ENCODE assay signal across 13 mouse cellular contexts in the genomic region with DNA sequence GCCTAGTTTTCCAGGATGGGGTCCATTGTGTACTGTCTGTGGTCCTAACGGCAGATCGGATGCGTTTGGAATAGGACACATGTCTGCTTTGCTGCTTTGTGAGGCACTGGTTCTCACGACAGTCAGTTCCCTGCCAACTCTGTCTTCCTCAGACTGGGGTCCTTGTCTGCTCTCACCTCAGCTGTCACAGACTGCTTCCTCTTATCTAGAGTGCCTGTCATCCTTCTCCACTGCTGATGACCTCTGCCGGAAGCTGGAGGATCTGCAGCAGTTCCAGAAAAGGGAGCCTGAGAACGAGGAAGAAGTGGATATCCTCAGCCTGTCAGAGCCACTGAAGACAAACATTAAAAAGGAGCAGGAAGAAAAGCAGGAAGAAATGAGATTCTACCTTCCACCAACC. TPM values are rescaled to one million over a fixed set of nuclear protein-coding genes. Genes with fewer than 3 reads are reported as not detected.
A peak's percentile ranks its signal among the peaks of the same experiment; 100 is the strongest.
DNase-seq lines count a peak whose midpoint lies in the region; ATAC-seq and TF ChIP-seq lines count a peak whose summit lies in the region.
"Had no signal": no experiment of that assay in that cellular context is flagged by ENCODE, and none has a peak within 500 bp of the region (broad histone marks: within the 10 kb centered on the region; RNA-seq: fewer than 3 reads in every experiment).

No protein-coding gene starts in this region.

- TF ChIP-seq CTCF in forebrain, postnatal 0 days (IDR thresholded peaks at IDR 0.05; ENCODE audit: low read depth), result peak; percentile 25; the same call in 1 of the 2 replicates

- no peaks in the 10 kb centered on the region for H3K9me3 ChIP-seq in forebrain, postnatal 0 days (ENCODE audit: low read length)
- no peaks in the 10 kb centered on the region for H3K9me3 ChIP-seq in forebrain, embryonic 11.5 days (ENCODE audit: control insufficient read depth, low read length)
- H3K9me3 ChIP-seq in liver, embryonic 11.5 days (ENCODE audit: control insufficient read depth, low read length), result no peaks in the 10 kb centered on the region
- H3K9me3 ChIP-seq in forebrain, embryonic 16.5 days (ENCODE audit: control insufficient read depth, low read length), result no peaks in the 10 kb centered on the region
- H3K9me3 ChIP-seq in embryonic facial prominence, embryonic 10.5 days, result no peaks in the 10 kb centered on the region
- H3K9me3 ChIP-seq: neural tube, embryonic 12.5 days had no signal

- peaks cover 64% of the 10 kb centered on the region for H3K36me3 ChIP-seq in forebrain, postnatal 0 days (ENCODE audit: insufficient read depth)
- peaks cover 25% of the 10 kb centered on the region for H3K36me3 ChIP-seq in forebrain, embryonic 11.5 days (ENCODE audit: control insufficient read depth, insufficient read depth, low read length)
- H3K36me3 ChIP-seq in liver, embryonic 11.5 days (ENCODE audit: control insufficient read depth, insufficient read depth, low read length), result peaks cover 34% of the 10 kb centered on the region
- peaks cover 41% of the 10 kb centered on the region for H3K36me3 ChIP-seq in forebrain, embryonic 16.5 days (ENCODE audit: control insufficient read depth, insufficient read depth)
- peaks cover 94% of the 10 kb centered on the region for H3K36me3 ChIP-seq in embryonic facial prominence, embryonic 10.5 days (replicated peaks)

- H3K4me1 ChIP-seq in forebrain, postnatal 0 days (ENCODE audit: insufficient read depth), result no peaks in the 10 kb centered on the region
- no peaks in the 10 kb centered on the region for H3K4me1 ChIP-seq in forebrain, embryonic 11.5 days (replicated peaks; ENCODE audit: control insufficient read depth, insufficient read depth, low read length)
- H3K4me1 ChIP-seq in liver, embryonic 11.5 days (replicated peaks; ENCODE audit: control insufficient read depth, insufficient read depth, low read length), result no peaks in the 10 kb centered on the region
- no peaks in the 10 kb centered on the region for H3K4me1 ChIP-seq in forebrain, embryonic 16.5 days (replicated peaks; ENCODE audit: control insufficient read depth, insufficient read depth, low read length)
- H3K4me1 ChIP-seq in embryonic facial prominence, embryonic 10.5 days, result no peaks in the 10 kb centered on the region
- H3K4me1 ChIP-seq: neural tube, embryonic 12.5 days had no signal

- intact Hi-C loops in heart, postnatal 10 days (cut with DNase I), result no loop called here

- H3K9ac ChIP-seq in forebrain, postnatal 0 days, result no peak overlapping the region
- no peak overlapping the region for H3K9ac ChIP-seq in forebrain, embryonic 11.5 days (ENCODE audit: low read length)
- H3K9ac ChIP-seq in liver, embryonic 11.5 days (ENCODE audit: low read depth, low read length), result no peak overlapping the region
- H3K9ac ChIP-seq in forebrain, embryonic 16.5 days (replicated peaks; ENCODE audit: low read depth, low read length), result no peak overlapping the region
- H3K9ac ChIP-seq: neural tube, embryonic 12.5 days had no signal

- 85% methylated on average over 6 of the region's 6 CpGs for WGBS in forebrain, postnatal 0 days
- 80% methylated on average over 6 of the region's 6 CpGs for WGBS in forebrain, embryonic 11.5 days
- WGBS in liver, embryonic 11.5 days, result 49% methylated on average over 6 of the region's 6 CpGs
- 93% methylated on average over 6 of the region's 6 CpGs for WGBS in forebrain, embryonic 16.5 days
- 87% methylated on average over 6 of the region's 6 CpGs for WGBS in embryonic facial prominence, embryonic 10.5 days

- DNase-seq in forebrain, postnatal 0 days, result no peak
- DNase-seq in forebrain, embryonic 11.5 days (ENCODE audit: low spot score), result no peak
- DNase-seq in liver, result peak; percentile 11
- DNase-seq in liver, embryonic 11.5 days (ENCODE audit: low spot score), result no peak
- peak; percentile 35 to 36 for DNase-seq in heart, postnatal 10 days
- DNase-seq in embryonic facial prominence, embryonic 10.5 days (ENCODE audit: low spot score), result no peak
- DNase-seq: cerebellum, adult 9-11 months; gastrocnemius, postnatal 14 days; kidney, postnatal 10 days; midbrain, embryonic 14.5 days had no signal

- no peak overlapping the region for H3K4me2 ChIP-seq in forebrain, postnatal 0 days (ENCODE audit: low read depth)
- no peak overlapping the region for H3K4me2 ChIP-seq in forebrain, embryonic 11.5 days (ENCODE audit: low read depth, low read length, severe bottlenecking)
- no peak overlapping the region for H3K4me2 ChIP-seq in liver, embryonic 11.5 days
- H3K4me2 ChIP-seq in forebrain, embryonic 16.5 days (ENCODE audit: low read length), result no peak overlapping the region
- H3K4me2 ChIP-seq: neural tube, embryonic 12.5 days had no signal

- H3K27ac ChIP-seq in forebrain, postnatal 0 days (ENCODE audit: low read depth, low read length), result no peak overlapping the region
- H3K27ac ChIP-seq in forebrain, embryonic 11.5 days (ENCODE audit: low read depth, low read length), result no peak overlapping the region
- no peak overlapping the region for H3K27ac ChIP-seq in liver, embryonic 11.5 days (ENCODE audit: low read depth, low read length)
- H3K27ac ChIP-seq in forebrain, embryonic 16.5 days (ENCODE audit: low read length), result no peak overlapping the region
- H3K27ac ChIP-seq in embryonic facial prominence, embryonic 10.5 days (replicated peaks), result no peak overlapping the region
- H3K27ac ChIP-seq: neural tube, embryonic 12.5 days had no signal

- no peak overlapping the region for H3K4me3 ChIP-seq in forebrain, postnatal 0 days (ENCODE audit: low read depth, low read length)
- H3K4me3 ChIP-seq in forebrain, embryonic 11.5 days (ENCODE audit: low read depth, low read length), result no peak overlapping the region
- no peak overlapping the region for H3K4me3 ChIP-seq in liver, embryonic 11.5 days (ENCODE audit: low read depth, low read length)
- no peak overlapping the region for H3K4me3 ChIP-seq in forebrain, embryonic 16.5 days (replicated peaks; ENCODE audit: low read length)
- H3K4me3 ChIP-seq in embryonic facial prominence, embryonic 10.5 days, result no peak overlapping the region
- H3K4me3 ChIP-seq: neural tube, embryonic 12.5 days had no signal

- no peaks in the 10 kb centered on the region for H3K27me3 ChIP-seq in forebrain, postnatal 0 days (ENCODE audit: insufficient read depth, low read length)
- no peaks in the 10 kb centered on the region for H3K27me3 ChIP-seq in forebrain, embryonic 11.5 days (ENCODE audit: control insufficient read depth, insufficient read depth, low read length)
- H3K27me3 ChIP-seq in liver, embryonic 11.5 days (replicated peaks; ENCODE audit: control insufficient read depth, insufficient read depth, low read length), result no peaks in the 10 kb centered on the region
- no peaks in the 10 kb centered on the region for H3K27me3 ChIP-seq in forebrain, embryonic 16.5 days (replicated peaks; ENCODE audit: control insufficient read depth, insufficient read depth, low read length)
- no peaks in the 10 kb centered on the region for H3K27me3 ChIP-seq in embryonic facial prominence, embryonic 10.5 days (replicated peaks; ENCODE audit: low read depth, poor library complexity, severe bottlenecking)
- H3K27me3 ChIP-seq: neural tube, embryonic 12.5 days had no signal

- peak; percentile 16; the same call in 1 of the 2 replicates for ATAC-seq in forebrain, postnatal 0 days
- no peak for ATAC-seq in forebrain, embryonic 11.5 days (replicated peaks; ENCODE audit: low FRiP score)
- no peak for ATAC-seq in liver, embryonic 11.5 days (replicated peaks; ENCODE audit: low FRiP score)
- 0 out of 2 replicates have a peak, but pooled peaks have one; percentile 54 for ATAC-seq in common myeloid progenitor, adult 5-6 weeks (replicated peaks; ENCODE audit: low read depth, poor library complexity, severe bottlenecking)
- ATAC-seq in forebrain, embryonic 16.5 days, result no peak

RNA-seq across cellular contexts. Expression of a gene that starts 13.7 kb away (rescaled TPM):
- total RNA-seq in forebrain, postnatal 0 days (2014; rRNA removed), result 4.8 and 7.2 TPM in 2 replicates
- polyA plus RNA-seq in forebrain, postnatal 0 days (2015; fragmentation: Nextera tagmentation; extraction: Ambion mirVana), result 2.7 and 4.2 TPM in 2 replicates
- 1.3 and 2.0 TPM in 2 replicates for polyA plus RNA-seq in forebrain, embryonic 11.5 days (2014; fragmentation: Nextera tagmentation; extraction: Ambion mirVana)
- 0.27 and 0.31 TPM in 2 replicates for polyA plus RNA-seq in liver, embryonic 11.5 days (2014; fragmentation: Nextera tagmentation; extraction: Ambion mirVana)
- not detected in 2 replicates for total RNA-seq in common myeloid progenitor, adult 5-6 weeks (2017)
- under 1 TPM; 0.89 to 0.91 TPM for total RNA-seq in heart, postnatal 10 days (2021)
- polyA plus RNA-seq in forebrain, embryonic 16.5 days (2015; fragmentation: Nextera tagmentation; extraction: Ambion mirVana), result 2.8 and 4.3 TPM in 2 replicates
- polyA plus RNA-seq in embryonic facial prominence, embryonic 10.5 days (2016; fragmentation: Nextera tagmentation; extraction: Ambion mirVana), result 0.66 and 1.3 TPM in 2 replicates

Comparison
In these comparisons a context has a peak if more than half of its experiments do, and no peak if none do; other contexts are left out.
1. ATAC-seq: peak in forebrain, postnatal 0 days (single experiment) and common myeloid progenitor, adult 5-6 weeks (single experiment); none in forebrain, embryonic 11.5 days (single experiment), liver, embryonic 11.5 days (single experiment) and forebrain, embryonic 16.5 days (single experiment).
2. DNase-seq: peak in liver (single experiment) and heart, postnatal 10 days (2 of 2); none in forebrain, postnatal 0 days (single experiment), forebrain, embryonic 11.5 days (single experiment), liver, embryonic 11.5 days (single experiment) and embryonic facial prominence, embryonic 10.5 days (single experiment).